9 mouse cellular contexts compared by ENCODE assay signal in the genomic region with DNA sequence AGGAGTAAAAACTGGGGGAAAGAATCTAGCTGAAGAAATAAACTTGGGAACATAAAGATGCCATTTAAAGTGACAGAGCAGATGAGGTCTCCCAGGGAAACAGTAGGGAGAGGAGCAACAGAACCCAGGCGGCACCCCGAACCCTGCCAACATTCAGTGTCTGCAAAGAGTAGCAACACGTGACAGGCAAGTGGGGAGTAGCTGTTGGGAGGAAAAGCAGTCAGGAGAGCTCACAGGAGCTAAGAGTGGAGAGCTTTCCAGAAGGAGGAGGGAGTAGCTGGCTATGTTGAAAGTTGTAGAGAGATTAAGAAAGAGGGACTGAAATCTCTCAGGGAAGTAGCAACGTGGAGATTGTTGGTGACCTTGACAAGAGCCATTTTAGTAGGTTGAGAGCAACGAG. TPM values are rescaled to one million over a fixed set of nuclear protein-coding genes. Genes with fewer than 3 reads are reported as not detected.
DNase-seq lines count a peak whose midpoint lies in the region; ATAC-seq and TF ChIP-seq lines count a peak whose summit lies in the region.
"Had no signal": no experiment of that assay in that cellular context is flagged by ENCODE, and none has a peak within 500 bp of the region (broad histone marks: within the 10 kb centered on the region; RNA-seq: fewer than 3 reads in every experiment).

No protein-coding gene starts in this region.

- TF ChIP-seq CTCF in stomach, postnatal 0 days (IDR thresholded peaks at IDR 0.05; ENCODE audit: low read depth) = no peak

- peaks cover 2% of the 10 kb centered on the region; the same call in 1 of the 2 replicates for H3K9me3 ChIP-seq in heart, embryonic 16.5 days (replicated peaks; ENCODE audit: control insufficient read depth, low read length)
- H3K9me3 ChIP-seq in stomach, postnatal 0 days (ENCODE audit: control insufficient read depth, low read length) = no peaks in the 10 kb centered on the region

- no peak overlapping the region for H3K4me3 ChIP-seq in heart, embryonic 16.5 days (ENCODE audit: low read length)
- H3K4me3 ChIP-seq in stomach, postnatal 0 days (ENCODE audit: low read depth, low read length) = no peak overlapping the region

- peak overlapping the region; percentile 19; the same call in 1 of the 2 replicates for H3K27ac ChIP-seq in heart, embryonic 16.5 days (ENCODE audit: low read length)
- H3K27ac ChIP-seq in stomach, postnatal 0 days (replicated peaks) = peak overlapping the region; percentile 30; the same call in 1 of the 2 replicates
- H3K27ac ChIP-seq: liver, embryonic 14.5 days had no signal

- H3K36me3 ChIP-seq in heart, embryonic 16.5 days (ENCODE audit: control insufficient read depth, insufficient read depth) = no peaks in the 10 kb centered on the region
- H3K36me3 ChIP-seq in stomach, postnatal 0 days (ENCODE audit: control insufficient read depth, insufficient read depth, low read length) = no peaks in the 10 kb centered on the region

- peak; percentile 78 for ATAC-seq in heart, embryonic 16.5 days (replicated peaks; ENCODE audit: extremely low read depth, insufficient read depth, low FRiP score)
- ATAC-seq in stomach, postnatal 0 days (ENCODE audit: low FRiP score, low TSS enrichment) = no peak
- no peak for ATAC-seq in megakaryocyte progenitor cell, adult 5-6 weeks (replicated peaks; ENCODE audit: poor library complexity)

- DNase-seq in gastrocnemius, adult 18-20 months (ENCODE audit: low spot score) = peak; percentile 11
- DNase-seq in gastrocnemius, postnatal 10 days = no peak
- DNase-seq in ovary, postnatal 14 days (ENCODE audit: low spot score) = peak; percentile 22
- DNase-seq in ovary, postnatal 36 days (ENCODE audit: low spot score) = no peak
- no peak for DNase-seq in stomach, postnatal 0 days (ENCODE audit: low spot score)
- no peak for DNase-seq in spleen, postnatal 14 days (ENCODE audit: low spot score in 2 of 2)

- H3K4me1 ChIP-seq in heart, embryonic 16.5 days (ENCODE audit: control insufficient read depth, insufficient read depth, low read length) = peaks cover 17% of the 10 kb centered on the region
- H3K4me1 ChIP-seq in stomach, postnatal 0 days (replicated peaks; ENCODE audit: control insufficient read depth, insufficient read depth) = no peaks in the 10 kb centered on the region

- no peak overlapping the region for H3K9ac ChIP-seq in heart, embryonic 16.5 days (ENCODE audit: low read length)
- no peak overlapping the region for H3K9ac ChIP-seq in stomach, postnatal 0 days (ENCODE audit: low read length)
- H3K9ac ChIP-seq: liver, embryonic 14.5 days had no signal

- H3K27me3 ChIP-seq in heart, embryonic 16.5 days (ENCODE audit: control insufficient read depth, insufficient read depth, low read length) = no peaks in the 10 kb centered on the region
- H3K27me3 ChIP-seq in stomach, postnatal 0 days (ENCODE audit: control insufficient read depth, insufficient read depth, low read length) = no peaks in the 10 kb centered on the region

- no peak for TF ChIP-seq EP300 in stomach, postnatal 0 days (optimal IDR thresholded peaks at IDR 0.05)

- WGBS in heart, embryonic 16.5 days = 14% methylated on average over 5 of the region's 5 CpGs
- WGBS in stomach, postnatal 0 days = 34% methylated on average over 5 of the region's 5 CpGs

- H3K4me2 ChIP-seq in heart, embryonic 16.5 days (ENCODE audit: low read depth, low read length) = no peak overlapping the region
- H3K4me2 ChIP-seq in stomach, postnatal 0 days (replicated peaks; ENCODE audit: low read depth) = no peak overlapping the region

RNA-seq across cellular contexts. Expression of gene Glcci1, which starts 35.9 kb away (rescaled TPM):
- 1 to 10 TPM; 4.4 to 4.8 TPM for total RNA-seq in gastrocnemius, adult 18-20 months (2021)
- 10 to 100 TPM in 1 of 2 experiments, 1 to 10 TPM in 1; 9.9 to 12.9 TPM for total RNA-seq in gastrocnemius, postnatal 10 days (2021)
- 2.5 and 4.0 TPM in 2 replicates for polyA plus RNA-seq in heart, embryonic 16.5 days (2015; fragmentation: Nextera tagmentation; extraction: Ambion mirVana)
- 4.0 and 4.1 TPM in 2 replicates for polyA plus RNA-seq in stomach, postnatal 0 days (2015; fragmentation: Nextera tagmentation; extraction: Ambion mirVana)
- 5.1 and 7.1 TPM in 2 replicates for total RNA-seq in megakaryocyte progenitor cell, adult 5-6 weeks (2015)
- total RNA-seq in megakaryocyte progenitor cell, adult 5-6 weeks (2017) = 0.54 and 5.1 TPM in 2 replicates

Comparison
In these comparisons a context has a peak if more than half of its experiments do, and no peak if none do; other contexts are left out.
1. DNase-seq: peak in gastrocnemius, adult 18-20 months (single experiment) and ovary, postnatal 14 days (single experiment); none in gastrocnemius, postnatal 10 days (single experiment), ovary, postnatal 36 days (single experiment), stomach, postnatal 0 days (single experiment) and spleen, postnatal 14 days (0 of 2).